Mouse (Mus musculus): ENCODE results near the gene Gm21992. TPM values are rescaled to one million over a fixed set of nuclear protein-coding genes. Genes with fewer than 3 reads are reported as not detected.

Gm21992 gene
- polyA plus RNA-seq, 1 experiment = 22.2 TPM

- peak within 1 kb of the TSS; percentile 74 for H3K4me3 ChIP-seq (ENCODE audit: low read depth, low read length)
- H3K4me1 ChIP-seq (ENCODE audit: control insufficient read depth, insufficient read depth, low read length) = no peaks in the 10 kb centered on the region
- H3K36me3 ChIP-seq (ENCODE audit: control insufficient read depth, insufficient read depth, low read length, poor library complexity, severe bottlenecking) = no peaks in the 10 kb centered on the region
- no peaks in the 10 kb centered on the region for H3K9me3 ChIP-seq (replicated peaks; ENCODE audit: control insufficient read depth, insufficient read depth, low read length, poor library complexity, severe bottlenecking)
- peak; percentile 29; the same call in 1 of the 2 replicates for TF ChIP-seq EP300 (IDR thresholded peaks at IDR 0.05; ENCODE audit: insufficient read depth, low read depth, low read length)
- peak; percentile 65 for TF ChIP-seq POLR2A (IDR thresholded peaks at IDR 0.05; ENCODE audit: insufficient read depth, low read length)
- TF ChIP-seq CTCF (IDR thresholded peaks at IDR 0.05; ENCODE audit: low read depth, low read length) = no peak
- peak within 1 kb of the TSS; percentile 59 for H3K9ac ChIP-seq (ENCODE audit: low read depth, poor library complexity, severe bottlenecking)
- H3K27me3 ChIP-seq (ENCODE audit: control insufficient read depth, insufficient read depth, low read length, poor library complexity, severe bottlenecking) = no peaks in the 10 kb centered on the region
- no peak within 1 kb of the TSS for H3K27ac ChIP-seq (ENCODE audit: insufficient read depth, low read length)
Measured at GRCm38 (mm10) chr19:4839149-4839548, 27.7 kb upstream of the Gm21992 start, which contains the start of the genes Ccs and Ccdc87. Gene Ccs, minus strand, starts transcription at chr19:4839332. Gene Ccdc87, plus strand, starts transcription at chr19:4839366.

- Histone ChIP-seq H3K9ac (ENCODE audit: low read depth, poor library complexity, severe bottlenecking) (peak overlapping the region; percentile 59), H3K4me3 (ENCODE audit: low read depth, low read length) (peak overlapping the region; percentile 74), H3K9me3 (replicated peaks; ENCODE audit: control insufficient read depth, insufficient read depth, low read length, poor library complexity, severe bottlenecking) (no peaks in the 10 kb centered on the region), H3K27ac (ENCODE audit: insufficient read depth, low read length) (no peak overlapping the region), H3K36me3 (ENCODE audit: control insufficient read depth, insufficient read depth, low read length, poor library complexity, severe bottlenecking) (no peaks in the 10 kb centered on the region), H3K27me3 (ENCODE audit: control insufficient read depth, insufficient read depth, low read length, poor library complexity, severe bottlenecking) (no peaks in the 10 kb centered on the region), H3K4me1 (ENCODE audit: control insufficient read depth, insufficient read depth, low read length) (no peaks in the 10 kb centered on the region)
- TF ChIP-seq CTCF (IDR thresholded peaks at IDR 0.05; ENCODE audit: low read depth, low read length) (no peak), POLR2A (IDR thresholded peaks at IDR 0.05; ENCODE audit: insufficient read depth, low read length) (no peak), EP300 (IDR thresholded peaks at IDR 0.05; ENCODE audit: insufficient read depth, low read depth, low read length) (no peak)
Measured at GRCm38 (mm10) chr19:4838526-4839140, 27.2 kb upstream of the Gm21992 start.

GRCm38 (mm10) chr19:4837049-4837448, 25.6 kb upstream of the Gm21992 start:
- H3K36me3 ChIP-seq (ENCODE audit: control insufficient read depth, insufficient read depth, low read length, poor library complexity, severe bottlenecking) = no peaks in the 10 kb centered on the region
- H3K4me1 ChIP-seq (ENCODE audit: control insufficient read depth, insufficient read depth, low read length) = no peaks in the 10 kb centered on the region
- no peak for TF ChIP-seq POLR2A (IDR thresholded peaks at IDR 0.05; ENCODE audit: insufficient read depth, low read length)
- no peak for TF ChIP-seq EP300 (IDR thresholded peaks at IDR 0.05; ENCODE audit: insufficient read depth, low read depth, low read length)
- TF ChIP-seq CTCF (IDR thresholded peaks at IDR 0.05; ENCODE audit: low read depth, low read length) = no peak
- no peak overlapping the region for H3K9ac ChIP-seq (ENCODE audit: low read depth, poor library complexity, severe bottlenecking)
- no peak overlapping the region for H3K4me3 ChIP-seq (ENCODE audit: low read depth, low read length)
- H3K27me3 ChIP-seq (ENCODE audit: control insufficient read depth, insufficient read depth, low read length, poor library complexity, severe bottlenecking) = no peaks in the 10 kb centered on the region
- H3K27ac ChIP-seq (ENCODE audit: insufficient read depth, low read length) = no peak overlapping the region
- no peaks in the 10 kb centered on the region for H3K9me3 ChIP-seq (replicated peaks; ENCODE audit: control insufficient read depth, insufficient read depth, low read length, poor library complexity, severe bottlenecking)

GRCm38 (mm10) chr19:4836096-4836495, 24.7 kb upstream of the Gm21992 start:
- TF ChIP-seq CTCF (IDR thresholded peaks at IDR 0.05; ENCODE audit: low read depth, low read length) = no peak
- no peak for TF ChIP-seq EP300 (IDR thresholded peaks at IDR 0.05; ENCODE audit: insufficient read depth, low read depth, low read length)
- TF ChIP-seq POLR2A (IDR thresholded peaks at IDR 0.05; ENCODE audit: insufficient read depth, low read length) = no peak
- no peaks in the 10 kb centered on the region for H3K27me3 ChIP-seq (ENCODE audit: control insufficient read depth, insufficient read depth, low read length, poor library complexity, severe bottlenecking)
- H3K9me3 ChIP-seq (replicated peaks; ENCODE audit: control insufficient read depth, insufficient read depth, low read length, poor library complexity, severe bottlenecking) = no peaks in the 10 kb centered on the region
- H3K4me1 ChIP-seq (ENCODE audit: control insufficient read depth, insufficient read depth, low read length) = no peaks in the 10 kb centered on the region
- no peak overlapping the region for H3K4me3 ChIP-seq (ENCODE audit: low read depth, low read length)
- no peak overlapping the region for H3K9ac ChIP-seq (ENCODE audit: low read depth, poor library complexity, severe bottlenecking)
- no peaks in the 10 kb centered on the region for H3K36me3 ChIP-seq (ENCODE audit: control insufficient read depth, insufficient read depth, low read length, poor library complexity, severe bottlenecking)
- H3K27ac ChIP-seq (ENCODE audit: insufficient read depth, low read length) = peak overlapping the region; percentile 37

GRCm38 (mm10) chr19:4833977-4834376, 22.6 kb upstream of the Gm21992 start:
- no peaks in the 10 kb centered on the region for H3K36me3 ChIP-seq (ENCODE audit: control insufficient read depth, insufficient read depth, low read length, poor library complexity, severe bottlenecking)
- H3K9me3 ChIP-seq (replicated peaks; ENCODE audit: control insufficient read depth, insufficient read depth, low read length, poor library complexity, severe bottlenecking) = no peaks in the 10 kb centered on the region
- no peak overlapping the region for H3K4me3 ChIP-seq (ENCODE audit: low read depth, low read length)
- TF ChIP-seq POLR2A (IDR thresholded peaks at IDR 0.05; ENCODE audit: insufficient read depth, low read length) (no peak), CTCF (IDR thresholded peaks at IDR 0.05; ENCODE audit: low read depth, low read length) (no peak)
- H3K27me3 ChIP-seq (ENCODE audit: control insufficient read depth, insufficient read depth, low read length, poor library complexity, severe bottlenecking) = no peaks in the 10 kb centered on the region
- H3K4me1 ChIP-seq (ENCODE audit: control insufficient read depth, insufficient read depth, low read length) = no peaks in the 10 kb centered on the region
- H3K9ac ChIP-seq (ENCODE audit: low read depth, poor library complexity, severe bottlenecking) = no peak overlapping the region
- H3K27ac ChIP-seq (ENCODE audit: insufficient read depth, low read length) = no peak overlapping the region

GRCm38 (mm10) chr19:4829156-4829555, 17.7 kb upstream of the Gm21992 start:
- Histone ChIP-seq H3K9ac (ENCODE audit: low read depth, poor library complexity, severe bottlenecking) (peak overlapping the region; percentile 6; the same call in 1 of the 2 replicates), H3K36me3 (ENCODE audit: control insufficient read depth, insufficient read depth, low read length, poor library complexity, severe bottlenecking) (no peaks in the 10 kb centered on the region; the same call in 1 of the 2 replicates), H3K4me1 (ENCODE audit: control insufficient read depth, insufficient read depth, low read length) (peaks cover 3% of the 10 kb centered on the region), H3K27ac (ENCODE audit: insufficient read depth, low read length) (peak overlapping the region; percentile 1; the same call in 1 of the 2 replicates), H3K4me3 (ENCODE audit: low read depth, low read length) (0 out of 2 replicates have a peak overlapping the region, but pooled peaks have one; percentile 20), H3K27me3 (ENCODE audit: control insufficient read depth, insufficient read depth, low read length, poor library complexity, severe bottlenecking) (no peaks in the 10 kb centered on the region), H3K9me3 (replicated peaks; ENCODE audit: control insufficient read depth, insufficient read depth, low read length, poor library complexity, severe bottlenecking) (no peaks in the 10 kb centered on the region)
- TF ChIP-seq CTCF (IDR thresholded peaks at IDR 0.05; ENCODE audit: low read depth, low read length) (no peak), POLR2A (IDR thresholded peaks at IDR 0.05; ENCODE audit: insufficient read depth, low read length) (no peak)

Data from ES-Bruce4 (cell line).